Mouse (Mus musculus): ENCODE results near the gene Cavin1.

Gene Cavin1

GRCm38 (mm10) chr11:100914415-100914814 is 56.3 kb downstream of the Cavin1 start:
- no peak for DNase-seq (ENCODE audit: low spot score)

GRCm38 (mm10) chr11:100912401-100913155 is 58.1 kb downstream of the Cavin1 start:
- no peak for DNase-seq (ENCODE audit: low spot score)

DNA sequence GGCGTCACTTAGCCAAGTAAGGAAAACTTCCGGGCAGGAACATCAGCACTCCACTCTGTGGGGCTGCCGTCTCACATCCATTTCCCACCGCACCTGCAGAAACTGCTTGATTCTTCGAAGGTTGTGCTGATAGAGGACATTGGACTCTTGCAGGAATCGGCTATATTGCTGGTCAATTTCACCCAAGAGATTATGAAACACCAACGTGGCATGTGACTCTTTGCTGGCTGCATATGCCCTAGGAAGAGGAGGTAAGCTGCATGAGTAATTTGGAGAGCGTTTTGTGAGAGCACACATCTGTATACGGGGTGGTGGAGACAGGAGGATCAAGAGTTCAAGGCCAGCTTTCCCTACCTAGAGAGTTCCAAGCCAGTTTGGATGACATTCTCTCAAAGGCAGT is 62.1 kb downstream of the Cavin1 start:
- no peak for DNase-seq (ENCODE audit: low spot score)

GRCm38 (mm10) chr11:100908112-100908511 is 62.6 kb downstream of the Cavin1 start:
- no peak for DNase-seq (ENCODE audit: low spot score)

- DNase-seq (ENCODE audit: low spot score), result no peak
These were observed 63.8 kb downstream of the Cavin1 start for GRCm38 (mm10) chr11:100906885-100907284.
